Mouse (Mus musculus): ENCODE results near the gene Foxc1. TPM values are rescaled to one million over a fixed set of nuclear protein-coding genes. Genes with fewer than 3 reads are reported as not detected.

Foxc1 gene
- polyA plus RNA-seq (2012; rRNA removed; ENCODE audit: low replicate concordance): 0.83 and 2.9 TPM in 2 replicates

DNA sequence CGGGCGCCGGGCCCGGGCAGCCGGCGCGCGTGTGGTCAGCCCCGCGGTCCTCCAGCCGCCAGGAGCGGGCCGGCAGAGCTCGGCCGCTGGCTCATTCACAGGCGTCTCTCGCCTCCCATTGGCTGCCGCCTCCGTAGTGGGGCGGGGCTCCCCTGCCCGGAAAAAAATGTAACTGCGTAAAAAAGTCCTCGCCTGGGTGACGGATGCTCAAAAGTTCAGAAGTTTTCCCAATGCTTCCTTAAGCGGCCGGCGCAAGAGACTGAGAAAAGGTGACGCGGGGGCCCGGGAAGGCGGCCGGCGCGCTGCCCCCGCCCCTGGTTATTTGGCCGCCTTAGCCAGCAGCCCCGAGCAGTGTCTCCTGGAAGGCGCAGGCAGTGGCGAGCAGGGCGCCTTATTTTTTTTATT is at the start of gene Foxc1:
TSS of gene Foxc1 (plus strand) at position 206 of the 405 bp plus-strand sequence.

Other genes starting within 250 kb of the Foxc1 start
- 0.06 and 0.32 TPM in 2 replicates for gene A530084C06Rik, start 247.3 kb upstream of the Foxc1 start, polyA plus RNA-seq (2012; rRNA removed; ENCODE audit: low replicate concordance)
- gene Foxf2, start 180.8 kb upstream of the Foxc1 start, polyA plus RNA-seq (2012; rRNA removed; ENCODE audit: low replicate concordance): 0.26 and 0.48 TPM in 2 replicates